Mouse (Mus musculus) lung, adult 2 months (tissue): ENCODE data around the gene D330020A13Rik.

ENCODE experiments used
- CTCF ChIP-seq: fragments of 200-500 bp; IDR thresholded peaks from 2 replicates; pipeline ENCODE4 v1.5.1; 2011; ENCODE audit warnings: mild to moderate bottlenecking, low read length, control low read depth; ENCODE audit not compliant: insufficient read depth
- POLR2A ChIP-seq: fragments of 200-500 bp; IDR thresholded peaks from 2 replicates; pipeline ENCODE4 v1.6.1; 2011; ENCODE audit warnings: low read depth, mild to moderate bottlenecking, control low read depth, low read length, borderline replicate concordance; ENCODE audit errors: extremely low read depth

DNA sequence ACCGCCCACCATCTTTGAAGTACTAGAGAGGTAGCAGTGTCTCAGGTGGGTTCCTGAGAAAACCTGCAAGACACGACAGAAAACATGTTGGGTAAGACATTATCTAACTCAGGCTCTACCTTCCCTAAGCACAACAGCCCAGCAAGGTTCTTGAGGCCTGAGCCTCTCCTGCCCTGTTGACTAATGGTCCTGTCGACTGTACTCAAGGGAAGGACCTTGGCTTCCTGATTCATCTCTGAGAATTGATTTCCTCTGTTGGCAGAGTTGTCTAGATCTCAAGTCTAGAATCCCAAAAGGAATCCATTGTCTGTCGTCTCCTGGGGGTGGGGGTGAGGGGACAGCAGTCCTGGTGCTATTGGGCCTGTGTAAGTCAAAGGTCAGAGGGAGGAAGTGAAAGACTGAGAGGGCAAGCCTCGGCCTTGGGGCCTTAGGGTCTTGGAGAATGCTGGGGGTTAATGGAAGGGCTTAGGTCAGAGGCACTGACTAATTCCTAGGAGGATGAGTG lies 37.7 kb upstream of the D330020A13Rik start:
- no peak for TF ChIP-seq POLR2A
- TF ChIP-seq CTCF: no peak
